Mouse (Mus musculus) midbrain, embryonic 11.5 days (tissue): ENCODE results near the gene Ccdc162. TPM values are rescaled to one million over a fixed set of nuclear protein-coding genes. Genes with fewer than 3 reads are reported as not detected.

Experiments used
- ATAC-seq: fragments of 200-750 bp; cut with Nextera tagmentation; 2 replicates; pipeline ENCODE4 v1.8.0; 2017; ENCODE audit warnings: moderate TSS enrichment, moderate library complexity; ENCODE audit not compliant: low FRiP score
- DNase-seq: peaks from one replicate; pipeline ENCODE4 v3.0.0; 2015; ENCODE audit warnings: low spot score; ENCODE audit errors: missing footprints
- H3K27ac ChIP-seq: fragments of 300-500 bp; sonication (generic); 2 replicates; pipeline ENCODE4 v1.5.1; 2014; ENCODE audit warnings: low read depth, low read length
- H3K27me3 ChIP-seq: fragments of 300-500 bp; sonication (generic); 2 replicates; pipeline ENCODE4 v1.6.1; 2014; ENCODE audit warnings: mild to moderate bottlenecking, low read length, moderate library complexity, mixed read lengths; ENCODE audit not compliant: control insufficient read depth, insufficient read depth
- H3K36me3 ChIP-seq: fragments of 300-500 bp; sonication (generic); 2 replicates; pipeline ENCODE4 v1.6.1; 2014; ENCODE audit warnings: mild to moderate bottlenecking, low read length, moderate library complexity, mixed read lengths; ENCODE audit not compliant: control insufficient read depth, insufficient read depth
- H3K4me1 ChIP-seq: fragments of 300-500 bp; sonication (generic); 2 replicates; pipeline ENCODE4 v1.6.1; 2014; ENCODE audit warnings: low read length; ENCODE audit not compliant: control insufficient read depth, insufficient read depth
- H3K4me2 ChIP-seq: fragments of 300-500 bp; sonication (generic); 2 replicates; pipeline ENCODE4 v1.6.1; 2014; ENCODE audit warnings: mild to moderate bottlenecking, moderate library complexity
- H3K4me3 ChIP-seq: fragments of 300-500 bp; sonication (generic); 2 replicates; pipeline ENCODE4 v1.5.1; 2014; ENCODE audit warnings: low read depth, low read length
- H3K9ac ChIP-seq: fragments of 300-500 bp; sonication (generic); 2 replicates; pipeline ENCODE4 v1.6.1; 2014; ENCODE audit warnings: low read length
- H3K9me3 ChIP-seq: fragments of 300-500 bp; sonication (generic); 2 replicates; pipeline ENCODE4 v1.6.1; 2016; ENCODE audit warnings: low read length; ENCODE audit not compliant: control insufficient read depth
- WGBS: fragments of 180-500 bp; shearing (Covaris S2); extraction: QIAGEN DNeasy Blood & Tissue Kit; methylation state at CpG from one replicate; pipeline ENCODE4 v1.1.7; 2014; 5-methylcytosine and 5-hydroxymethylcytosine counted together
- polyA plus RNA-seq: library from polyadenylated mRNA; unstranded; fragments of >200 nt; fragmentation: Nextera tagmentation; extraction: Ambion mirVana; gene quantifications from 2 replicates; pipeline ENCODE4 v1.2.1, GENCODE M21; 2014

Ccdc162 gene
- polyA plus RNA-seq, 1 experiment from 2014 or later = 0.33 TPM

- Histone ChIP-seq H3K9ac (no peak overlapping the region), H3K36me3 (no peaks in the 10 kb centered on the region), H3K27me3 (no peaks in the 10 kb centered on the region), H3K4me2 (no peak overlapping the region), H3K9me3 (no peaks in the 10 kb centered on the region), H3K4me3 (no peak overlapping the region), H3K4me1 (no peaks in the 10 kb centered on the region; the same call in 1 of the 2 replicates), H3K27ac (no peak overlapping the region)
- no peak for ATAC-seq
- DNase-seq = peak; percentile 59
- 63% methylated on average over 3 of the region's 3 CpGs for WGBS
Measured at GRCm38 (mm10) chr10:41568306-41568705, 148.1 kb downstream of the Ccdc162 start.

GRCm38 (mm10) chr10:41565141-41565540 is 151.3 kb downstream of the Ccdc162 start:
- Histone ChIP-seq H3K4me2 (no peak overlapping the region), H3K4me3 (no peak overlapping the region), H3K27me3 (no peaks in the 10 kb centered on the region), H3K9me3 (no peaks in the 10 kb centered on the region; the same call in 1 of the 2 replicates), H3K36me3 (no peaks in the 10 kb centered on the region), H3K4me1 (no peaks in the 10 kb centered on the region), H3K9ac (no peak overlapping the region), H3K27ac (no peak overlapping the region)
- no peak for ATAC-seq
- no peak for DNase-seq
- 36% methylated on average over 5 of the region's 5 CpGs for WGBS

- H3K9me3 ChIP-seq = no peaks in the 10 kb centered on the region; the same call in 1 of the 2 replicates
- H3K4me1 ChIP-seq = no peaks in the 10 kb centered on the region
- no peaks in the 10 kb centered on the region for H3K36me3 ChIP-seq
- no peak for ATAC-seq
- no peak overlapping the region for H3K4me2 ChIP-seq
- no peak overlapping the region for H3K27ac ChIP-seq
- DNase-seq = peak; percentile 54
- WGBS = 87% methylated on average over 10 of the region's 10 CpGs
- H3K4me3 ChIP-seq = no peak overlapping the region
- H3K27me3 ChIP-seq = no peaks in the 10 kb centered on the region
- no peak overlapping the region for H3K9ac ChIP-seq
Measured at GRCm38 (mm10) chr10:41561701-41562395, 154.6 kb downstream of the Ccdc162 start.

GRCm38 (mm10) chr10:41558401-41558800 is 158.0 kb downstream of the Ccdc162 start:
- Histone ChIP-seq H3K4me1 (no peaks in the 10 kb centered on the region), H3K4me3 (no peak overlapping the region), H3K4me2 (no peak overlapping the region), H3K27me3 (no peaks in the 10 kb centered on the region), H3K9ac (no peak overlapping the region), H3K27ac (no peak overlapping the region), H3K36me3 (no peaks in the 10 kb centered on the region), H3K9me3 (no peaks in the 10 kb centered on the region; the same call in 1 of the 2 replicates)
- ATAC-seq (no peak), DNase-seq (no peak)
- 97% methylated on average over 1 of the region's 1 CpGs for WGBS

- ATAC-seq (no peak), DNase-seq (no peak)
- Histone ChIP-seq H3K27ac (no peak overlapping the region), H3K9me3 (no peaks in the 10 kb centered on the region; the same call in 1 of the 2 replicates), H3K27me3 (no peaks in the 10 kb centered on the region), H3K36me3 (no peaks in the 10 kb centered on the region), H3K9ac (no peak overlapping the region), H3K4me3 (no peak overlapping the region), H3K4me2 (no peak overlapping the region), H3K4me1 (0 out of 2 replicates have a peak, but pooled peaks cover 2% of the 10 kb centered on the region)
- WGBS = 88% methylated on average over 3 of the region's 3 CpGs
Measured at GRCm38 (mm10) chr10:41555081-41555480, 161.4 kb downstream of the Ccdc162 start.

DNA sequence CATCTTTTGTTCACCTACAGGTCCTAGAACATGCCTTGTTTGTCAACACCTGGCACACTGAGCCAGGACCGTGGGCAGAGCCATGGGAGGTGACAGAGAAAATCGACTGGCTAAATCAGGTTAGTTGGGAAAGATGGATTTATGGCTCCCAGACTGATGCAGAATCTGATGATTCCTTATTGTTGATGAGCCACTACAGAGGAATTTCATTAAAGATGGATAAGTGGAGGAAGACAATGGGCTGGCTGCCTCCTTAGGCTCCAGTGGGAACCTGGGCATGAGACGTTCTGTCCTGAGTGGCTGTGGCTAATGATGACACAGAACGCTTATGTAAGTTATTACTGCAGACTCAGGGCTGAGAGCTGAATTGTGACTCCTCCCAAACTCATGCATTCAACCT is 162.7 kb downstream of the Ccdc162 start:
- Histone ChIP-seq H3K9me3 (peaks cover 4% of the 10 kb centered on the region), H3K9ac (no peak overlapping the region), H3K4me2 (no peak overlapping the region), H3K27ac (no peak overlapping the region), H3K4me3 (no peak overlapping the region), H3K36me3 (no peaks in the 10 kb centered on the region), H3K27me3 (no peaks in the 10 kb centered on the region), H3K4me1 (0 out of 2 replicates have a peak, but pooled peaks cover 2% of the 10 kb centered on the region)
- ATAC-seq (no peak), DNase-seq (no peak)
- WGBS = 78% methylated on average over 4 of the region's 4 CpGs

DNA sequence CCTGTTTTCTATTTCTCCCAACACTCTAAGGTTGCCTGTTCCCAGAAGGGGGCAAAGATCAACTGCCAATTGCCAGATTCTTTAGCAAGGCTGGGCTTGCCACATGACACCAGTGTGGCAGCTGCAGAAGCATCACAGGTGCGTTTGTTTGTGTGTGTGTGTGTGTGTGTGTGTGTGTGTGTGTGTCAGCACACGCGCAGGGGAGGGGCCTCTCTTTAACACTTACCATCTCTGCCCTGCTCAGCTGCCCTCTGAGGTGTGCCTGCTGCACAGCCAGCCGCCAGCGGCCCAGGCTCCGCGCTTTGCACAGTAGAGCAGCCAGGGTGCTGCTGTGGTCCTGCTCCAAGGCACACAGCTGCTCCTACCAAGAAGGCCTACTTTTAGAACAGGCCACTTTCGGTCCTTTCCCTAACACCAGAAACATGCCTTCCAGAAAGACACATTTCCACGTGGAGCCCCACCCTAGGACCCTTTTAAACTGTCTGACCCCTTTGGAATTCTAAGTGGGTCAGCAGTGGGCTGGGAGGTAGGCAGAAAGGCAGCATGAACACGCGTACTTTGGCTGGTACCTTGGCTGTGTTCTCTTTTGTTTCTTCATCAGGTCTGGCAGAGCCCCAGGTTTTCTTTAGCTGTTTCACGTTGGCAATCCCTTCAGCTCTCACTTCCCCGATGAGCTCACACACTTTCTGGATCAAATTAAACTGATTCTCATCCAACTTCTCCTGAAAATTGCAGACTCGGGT is 163.4 kb downstream of the Ccdc162 start:
- H3K9me3 ChIP-seq = peaks cover 4% of the 10 kb centered on the region
- H3K4me2 ChIP-seq = no peak overlapping the region
- H3K27me3 ChIP-seq = no peaks in the 10 kb centered on the region
- 38% methylated on average over 14 of the region's 14 CpGs for WGBS
- H3K36me3 ChIP-seq = no peaks in the 10 kb centered on the region
- DNase-seq = no peak
- H3K4me3 ChIP-seq = no peak overlapping the region
- no peak for ATAC-seq
- H3K4me1 ChIP-seq = 0 out of 2 replicates have a peak, but pooled peaks cover 2% of the 10 kb centered on the region
- no peak overlapping the region for H3K27ac ChIP-seq
- H3K9ac ChIP-seq = no peak overlapping the region

- Histone ChIP-seq H3K4me3 (no peak overlapping the region), H3K4me2 (no peak overlapping the region), H3K9me3 (peaks cover 4% of the 10 kb centered on the region), H3K9ac (no peak overlapping the region), H3K4me1 (0 out of 2 replicates have a peak, but pooled peaks cover 2% of the 10 kb centered on the region), H3K27ac (no peak overlapping the region), H3K36me3 (no peaks in the 10 kb centered on the region), H3K27me3 (no peaks in the 10 kb centered on the region)
- WGBS = 14% methylated on average over 3 of the region's 3 CpGs
- ATAC-seq = no peak
- DNase-seq = no peak
Measured at GRCm38 (mm10) chr10:41552319-41552718, 164.1 kb downstream of the Ccdc162 start.

- H3K9ac ChIP-seq = no peak overlapping the region
- no peak overlapping the region for H3K27ac ChIP-seq
- H3K4me2 ChIP-seq = no peak overlapping the region
- H3K9me3 ChIP-seq = peaks cover 4% of the 10 kb centered on the region
- H3K27me3 ChIP-seq = no peaks in the 10 kb centered on the region
- H3K4me3 ChIP-seq = no peak overlapping the region
- no peak for DNase-seq
- WGBS = 80% methylated on average over 7 of the region's 7 CpGs
- no peaks in the 10 kb centered on the region for H3K36me3 ChIP-seq
- no peak for ATAC-seq
- H3K4me1 ChIP-seq = 0 out of 2 replicates have a peak, but pooled peaks cover 2% of the 10 kb centered on the region
Measured at GRCm38 (mm10) chr10:41550711-41551110, 165.7 kb downstream of the Ccdc162 start.
